Mouse (Mus musculus) ES-E14 (cell line): ENCODE results near the gene Naa60.

Source experiments
- HCFC1 ChIP-seq: IDR thresholded peaks from 2 replicates; pipeline ENCODE4 v1.6.1; 2012; ENCODE audit warnings: low read length, inconsistent platforms, borderline replicate concordance; ENCODE audit not compliant: insufficient read depth
- MAFK ChIP-seq: IDR thresholded peaks from 2 replicates; pipeline ENCODE4 v1.6.1; 2014; ENCODE audit warnings: mild to moderate bottlenecking, low read depth, low read length, inconsistent platforms; ENCODE audit not compliant: insufficient read depth
- ZC3H11A ChIP-seq: IDR thresholded peaks from 2 replicates; pipeline ENCODE4 v1.6.1; 2012; ENCODE audit warnings: low read depth, mild to moderate bottlenecking, inconsistent platforms, low read length, borderline replicate concordance

- TF ChIP-seq MAFK (no peak), HCFC1 (no peak), ZC3H11A (no peak)
Observed at GRCm38 (mm10) chr16:3835461-3835860, 36.7 kb upstream of the Naa60 start.
